Mouse (Mus musculus) heart, embryonic 14.5 days (tissue): ENCODE measurements at regions not wholly inside any gene's neighbourhood (a gene's known extent, or its start where the extent isn't known, plus 50 kb on each side); places are given as distances from the start of the nearest gene placed in this dataset.

Experiments
- ATAC-seq: fragments of 200-750 bp; cut with Nextera tagmentation; 2 replicates; pipeline ENCODE4 v1.8.0; 2017; ENCODE audit warnings: low read depth, moderate TSS enrichment; ENCODE audit not compliant: insufficient number of reproducible peaks, insufficient read depth, low FRiP score
- H3K27ac ChIP-seq, 2 experiments: fragments of 200-500 bp in 1 of 2; fragments of 300-500 bp in 1 of 2; sonication (generic) in 1 of 2; replicated peaks in 1 of 2; 2 replicates each; pipeline ENCODE4 v1.5.1; 2012 to 2014; ENCODE audit warnings: low read depth in 2 of 2, low read length in 2 of 2, control low read depth in 1 of 2, mild to moderate bottlenecking in 1 of 2, mixed read lengths in 1 of 2; ENCODE audit not compliant: control insufficient read depth in 1 of 2, insufficient read depth in 1 of 2
- H3K27me3 ChIP-seq: fragments of 300-500 bp; sonication (generic); 2 replicates; pipeline ENCODE4 v1.6.1; 2014; ENCODE audit warnings: mild to moderate bottlenecking, low read length, control low read depth; ENCODE audit not compliant: control insufficient read depth, insufficient read depth
- H3K36me3 ChIP-seq: fragments of 300-500 bp; sonication (generic); 2 replicates; pipeline ENCODE4 v1.6.1; 2014; ENCODE audit warnings: mild to moderate bottlenecking, control low read depth, low read length, mixed read lengths; ENCODE audit not compliant: control insufficient read depth, insufficient read depth
- H3K4me1 ChIP-seq, 2 experiments: fragments of 200-500 bp in 1 of 2; fragments of 300-500 bp in 1 of 2; sonication (generic) in 1 of 2; 2 replicates each; pipeline ENCODE4 v1.6.1; 2012 to 2014; ENCODE audit warnings: low read length in 2 of 2, control low read depth in 1 of 2, mixed read lengths in 1 of 2; ENCODE audit not compliant: control insufficient read depth in 2 of 2, insufficient read depth in 2 of 2
- H3K4me2 ChIP-seq: fragments of 300-500 bp; sonication (generic); 2 replicates; pipeline ENCODE4 v1.6.1; 2014; ENCODE audit warnings: mild to moderate bottlenecking, low read length
- H3K4me3 ChIP-seq, 2 experiments: fragments of 200-500 bp in 1 of 2; fragments of 300-500 bp in 1 of 2; sonication (generic) in 1 of 2; 2 replicates each; pipeline ENCODE4 v1.5.1; 2012 to 2014; ENCODE audit warnings: low read length in 2 of 2, mild to moderate bottlenecking in 2 of 2, control low read depth in 1 of 2, low read depth in 1 of 2, moderate library complexity in 1 of 2; ENCODE audit not compliant: control insufficient read depth in 1 of 2, insufficient read depth in 1 of 2
- H3K9ac ChIP-seq: fragments of 300-500 bp; sonication (generic); 2 replicates; pipeline ENCODE4 v1.6.1; 2014; ENCODE audit warnings: mild to moderate bottlenecking, low read length
- H3K9me3 ChIP-seq: fragments of 300-500 bp; sonication (generic); 2 replicates; pipeline ENCODE4 v1.6.1; 2016; ENCODE audit warnings: low read length, control low read depth; ENCODE audit not compliant: control insufficient read depth
- WGBS: fragments of 180-500 bp; shearing (Covaris S2); extraction: QIAGEN DNeasy Blood & Tissue Kit; methylation state at CpG from one replicate; pipeline ENCODE4 v1.1.7; 2014; 5-methylcytosine and 5-hydroxymethylcytosine counted together

- H3K36me3 ChIP-seq = no peaks in the 10 kb centered on the region
- peaks cover 9 to 18% of the 10 kb centered on the region in 2 experiments for H3K4me1 ChIP-seq
- WGBS = 9% methylated on average over 9 of the region's 9 CpGs
- no peaks in the 10 kb centered on the region for H3K9me3 ChIP-seq
- no peaks in the 10 kb centered on the region for H3K27me3 ChIP-seq
- 0 out of 2 replicates have a peak, but pooled peaks have one; percentile 56 for ATAC-seq
- peak overlapping the region; percentile 42 for H3K4me2 ChIP-seq
- peak overlapping the region; percentile 70 to 85 for H3K27ac ChIP-seq
- no peak overlapping the region for H3K9ac ChIP-seq
- H3K4me3 ChIP-seq = no peak overlapping the region
These were observed 305.0 kb downstream of the Epha7 start for GRCm38 (mm10) chr4:29117926-29118325.

- Histone ChIP-seq H3K27me3 (no peaks in the 10 kb centered on the region), H3K4me3 (no peak overlapping the region), H3K27ac (0 out of 4 replicates have a peak overlapping the region, but pooled peaks of 1 of the 2 experiments have one; percentile 70), H3K4me1 (peaks cover 9 to 14% of the 10 kb centered on the region in 2 experiments), H3K9ac (no peak overlapping the region), H3K4me2 (no peak overlapping the region), H3K9me3 (no peaks in the 10 kb centered on the region), H3K36me3 (no peaks in the 10 kb centered on the region)
- 20% methylated on average over 7 of the region's 7 CpGs for WGBS
- ATAC-seq = no peak; the same call in 1 of the 2 replicates
These were observed 305.9 kb downstream of the Epha7 start for GRCm38 (mm10) chr4:29118679-29119479.

DNA sequence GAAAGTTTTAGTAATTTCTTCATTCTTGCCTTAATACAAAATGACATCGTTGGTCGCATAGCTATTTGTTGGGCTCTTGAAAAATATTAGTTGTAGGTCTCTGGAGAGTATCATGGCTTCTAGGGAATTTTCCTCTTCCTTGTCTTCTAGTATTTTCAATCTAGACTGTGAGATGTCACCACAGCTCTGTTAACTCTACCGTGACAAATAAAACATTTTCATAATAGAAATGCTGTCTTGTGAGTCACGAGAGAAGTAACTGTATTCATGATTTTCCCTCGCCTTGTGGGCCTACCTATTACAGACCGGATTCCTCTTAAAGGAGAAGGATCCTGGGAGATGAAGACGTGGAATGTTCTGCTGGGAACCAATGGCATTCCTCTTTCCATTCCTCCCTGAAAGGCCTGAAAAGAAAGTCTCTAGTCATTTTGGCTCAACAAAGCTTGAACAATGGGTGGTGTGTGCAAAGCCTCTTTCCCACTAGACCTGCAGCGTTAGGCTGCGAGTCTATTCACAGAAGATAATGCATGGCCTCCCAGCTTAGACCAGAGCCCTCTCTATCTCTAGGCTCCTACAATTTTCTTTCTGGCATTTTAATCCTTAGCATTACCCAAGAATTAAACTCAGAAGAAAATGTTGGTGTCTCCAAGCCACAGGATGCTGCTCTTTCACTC lies 306.7 kb downstream of the Epha7 start:
- Histone ChIP-seq H3K4me3 (no peak overlapping the region), H3K27me3 (no peaks in the 10 kb centered on the region), H3K9ac (no peak overlapping the region), H3K27ac (no peak overlapping the region), H3K9me3 (no peaks in the 10 kb centered on the region), H3K4me2 (no peak overlapping the region), H3K36me3 (no peaks in the 10 kb centered on the region), H3K4me1 (peaks cover 9 to 14% of the 10 kb centered on the region in 2 experiments)
- no peak for ATAC-seq
- 77% methylated on average over 9 of the region's 9 CpGs for WGBS

GRCm38 (mm10) chr4:29123697-29124377 lies 310.9 kb downstream of the Epha7 start:
- H3K27ac ChIP-seq = no peak overlapping the region
- H3K9ac ChIP-seq = no peak overlapping the region
- H3K27me3 ChIP-seq = no peaks in the 10 kb centered on the region
- H3K4me2 ChIP-seq = no peak overlapping the region
- whole genome bisulfite sequencing = 70% methylated on average over 8 of the region's 8 CpGs
- no peaks in the 10 kb centered on the region; a peak in 1 of 4 replicates for H3K4me1 ChIP-seq
- no peak overlapping the region for H3K4me3 ChIP-seq
- no peaks in the 10 kb centered on the region for H3K9me3 ChIP-seq
- H3K36me3 ChIP-seq = no peaks in the 10 kb centered on the region
- ATAC-seq = no peak

DNA sequence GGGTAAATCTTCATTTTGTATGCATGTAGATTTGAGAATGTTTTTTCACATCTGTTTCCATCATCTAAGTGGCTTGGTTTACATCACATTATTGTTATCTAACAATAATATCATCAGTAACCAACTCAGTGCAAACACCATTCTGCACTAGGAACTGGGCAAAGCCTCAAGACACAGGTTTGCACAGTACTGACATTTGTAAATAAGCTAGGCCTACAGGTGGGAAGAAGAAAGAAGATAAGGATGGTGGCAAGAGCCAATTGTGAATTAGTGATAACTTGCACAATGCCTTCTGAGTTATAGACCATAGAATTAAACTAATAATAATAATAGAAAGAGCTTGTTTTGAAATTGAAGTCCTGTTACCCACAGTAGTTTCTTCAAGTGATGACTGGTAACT lies 317.6 kb downstream of the Epha7 start:
- Histone ChIP-seq H3K4me3 (no peak overlapping the region), H3K27ac (no peak overlapping the region), H3K9me3 (no peaks in the 10 kb centered on the region), H3K36me3 (no peaks in the 10 kb centered on the region), H3K9ac (no peak overlapping the region), H3K4me2 (no peak overlapping the region), H3K27me3 (no peaks in the 10 kb centered on the region), H3K4me1 (peaks cover 3 to 6% of the 10 kb centered on the region in 2 experiments; a peak in 2 of 4 replicates)
- ATAC-seq = no peak

DNA sequence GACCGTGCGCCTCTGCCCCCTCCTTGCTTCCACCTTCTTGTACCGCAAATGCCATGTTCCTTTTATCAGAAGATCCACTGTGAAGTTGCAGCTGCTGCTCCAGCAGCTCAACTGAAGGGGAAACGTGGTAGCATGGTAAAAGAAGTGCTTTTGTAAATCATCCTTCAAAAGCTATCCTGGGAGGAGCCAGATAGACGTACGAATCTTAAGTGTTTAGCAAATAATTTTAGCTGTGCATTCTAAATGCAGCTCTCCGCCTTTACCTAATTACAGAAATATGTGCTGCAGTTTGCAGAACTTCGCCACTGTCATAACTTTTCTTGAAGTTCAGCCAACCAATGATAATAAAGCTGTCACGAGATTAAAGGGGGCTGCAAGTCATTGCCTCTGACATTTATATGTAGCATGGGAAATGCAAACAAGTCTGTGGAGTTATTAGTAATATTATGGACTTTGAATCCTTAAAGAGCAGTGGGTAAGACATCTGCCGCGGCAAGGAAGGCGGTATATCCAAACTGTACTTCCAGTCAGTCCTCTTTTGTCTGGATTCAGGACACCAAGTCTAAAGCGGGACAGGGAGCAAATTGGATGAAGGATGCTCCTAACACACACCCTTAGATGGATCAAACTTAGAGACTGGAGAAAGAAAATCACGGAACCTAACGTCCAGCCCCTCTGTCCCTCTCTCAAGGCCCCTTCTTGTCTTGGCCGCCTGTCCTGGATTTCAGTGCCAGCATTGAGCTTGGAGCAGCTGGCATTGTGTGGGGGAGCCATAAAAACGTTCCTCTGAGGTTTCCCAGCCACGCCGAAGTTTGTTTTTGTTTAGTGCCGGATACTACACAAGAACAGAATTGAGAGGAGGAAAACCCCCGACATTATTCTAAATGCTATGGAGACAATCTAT lies 320.7 kb downstream of the Epha7 start:
- H3K9ac ChIP-seq = no peak overlapping the region
- WGBS = 63% methylated on average over 21 of the region's 21 CpGs
- ATAC-seq = no peak
- H3K9me3 ChIP-seq = no peaks in the 10 kb centered on the region
- no peaks in the 10 kb centered on the region for H3K27me3 ChIP-seq
- no peak overlapping the region for H3K27ac ChIP-seq
- no peaks in the 10 kb centered on the region for H3K36me3 ChIP-seq
- H3K4me1 ChIP-seq = peaks cover 3 to 6% of the 10 kb centered on the region in 2 experiments; a peak in 2 of 4 replicates
- H3K4me3 ChIP-seq = no peak overlapping the region
- H3K4me2 ChIP-seq = peak overlapping the region; percentile 34
